Mouse (Mus musculus) kidney, postnatal 10 days (tissue): ENCODE measurements around the gene Kctd11.
"Not testable (repeated sequence)": the region's sequence is repeated elsewhere in the genome, so short reads cannot be mapped to it uniquely, and the experiment has no call there.

ENCODE experiments used
- DNase-seq: peaks from one replicate; pipeline ENCODE4 v3.0.0; 2021; ENCODE audit warnings: mixed read lengths

Kctd11 gene

GRCm38 (mm10) chr11:69880506-69880852 lies 727 bp downstream of the Kctd11 start:
- peak; percentile 86 for DNase-seq

- peak; percentile 33 for DNase-seq
Observed at GRCm38 (mm10) chr11:69879711-69880110, 1.5 kb downstream of the Kctd11 start.

- no peak for DNase-seq
Observed at GRCm38 (mm10) chr11:69878952-69879351, 2.3 kb downstream of the Kctd11 start.

- peak; percentile 10 for DNase-seq
Observed at GRCm38 (mm10) chr11:69878399-69878798, 2.8 kb downstream of the Kctd11 start.

GRCm38 (mm10) chr11:69877878-69878277 lies 3.3 kb downstream of the Kctd11 start, which contains the start of gene Tmem95:
Gene Tmem95, minus strand, starts transcription at chr11:69878018.
- DNase-seq, result peak; percentile 35

- DNase-seq, result peak; percentile 93
Observed at GRCm38 (mm10) chr11:69876867-69877266, 4.3 kb downstream of the Kctd11 start.

- DNase-seq, result peak; percentile 73
Observed at GRCm38 (mm10) chr11:69876186-69876585, 5.0 kb downstream of the Kctd11 start.

GRCm38 (mm10) chr11:69872451-69872850 lies 8.8 kb downstream of the Kctd11 start:
- DNase-seq, result no peak

- no peak for DNase-seq
Observed at GRCm38 (mm10) chr11:69871822-69872221, 9.4 kb downstream of the Kctd11 start.

- no peak for DNase-seq
Observed at GRCm38 (mm10) chr11:69870289-69871069, 10.7 kb downstream of the Kctd11 start.

GRCm38 (mm10) chr11:69867335-69867734 lies 13.9 kb downstream of the Kctd11 start:
- DNase-seq, result no peak

- no peak for DNase-seq
Observed at GRCm38 (mm10) chr11:69865561-69865960, 15.6 kb downstream of the Kctd11 start.

- DNase-seq, result no peak
Observed at GRCm38 (mm10) chr11:69864138-69864860, 16.9 kb downstream of the Kctd11 start.

GRCm38 (mm10) chr11:69863729-69864128 lies 17.5 kb downstream of the Kctd11 start:
- not testable (repeated sequence) for DNase-seq

- DNase-seq, result peak; percentile 63
Observed at GRCm38 (mm10) chr11:69858113-69858998, 22.9 kb downstream of the Kctd11 start, which contains the start of gene Tnk1. Gene Tnk1, minus strand, starts transcription at chr11:69858730.

- peak; percentile 65 for DNase-seq
Observed at GRCm38 (mm10) chr11:69855347-69855746, 25.9 kb downstream of the Kctd11 start.

- DNase-seq, result no peak
Observed at GRCm38 (mm10) chr11:69854680-69855079, 26.5 kb downstream of the Kctd11 start.

GRCm38 (mm10) chr11:69853994-69854393 lies 27.2 kb downstream of the Kctd11 start:
- peak; percentile 47 for DNase-seq

GRCm38 (mm10) chr11:69850754-69851153 lies 30.5 kb downstream of the Kctd11 start:
- DNase-seq, result no peak

GRCm38 (mm10) chr11:69849884-69850283 lies 31.3 kb downstream of the Kctd11 start:
- no peak for DNase-seq

- DNase-seq, result no peak
Observed at GRCm38 (mm10) chr11:69849128-69849527, 32.1 kb downstream of the Kctd11 start.

GRCm38 (mm10) chr11:69848021-69848420 lies 33.2 kb downstream of the Kctd11 start:
- DNase-seq, result no peak
